Mouse (Mus musculus): Measurements from ENCODE around the gene Rps27rt. TPM values are rescaled to one million over a fixed set of nuclear protein-coding genes. Genes with fewer than 3 reads are reported as not detected.
"Not testable (repeated sequence)": the region's sequence is repeated elsewhere in the genome, so short reads cannot be mapped to it uniquely, and the experiment has no call there.

Gene Rps27rt
- 34.3 and 96.3 TPM in 2 replicates for total RNA-seq (2015; ENCODE audit: low replicate concordance)
- total RNA-seq (2017; ENCODE audit: low replicate concordance), result 27.0 and 44.2 TPM in 2 replicates

DNA sequence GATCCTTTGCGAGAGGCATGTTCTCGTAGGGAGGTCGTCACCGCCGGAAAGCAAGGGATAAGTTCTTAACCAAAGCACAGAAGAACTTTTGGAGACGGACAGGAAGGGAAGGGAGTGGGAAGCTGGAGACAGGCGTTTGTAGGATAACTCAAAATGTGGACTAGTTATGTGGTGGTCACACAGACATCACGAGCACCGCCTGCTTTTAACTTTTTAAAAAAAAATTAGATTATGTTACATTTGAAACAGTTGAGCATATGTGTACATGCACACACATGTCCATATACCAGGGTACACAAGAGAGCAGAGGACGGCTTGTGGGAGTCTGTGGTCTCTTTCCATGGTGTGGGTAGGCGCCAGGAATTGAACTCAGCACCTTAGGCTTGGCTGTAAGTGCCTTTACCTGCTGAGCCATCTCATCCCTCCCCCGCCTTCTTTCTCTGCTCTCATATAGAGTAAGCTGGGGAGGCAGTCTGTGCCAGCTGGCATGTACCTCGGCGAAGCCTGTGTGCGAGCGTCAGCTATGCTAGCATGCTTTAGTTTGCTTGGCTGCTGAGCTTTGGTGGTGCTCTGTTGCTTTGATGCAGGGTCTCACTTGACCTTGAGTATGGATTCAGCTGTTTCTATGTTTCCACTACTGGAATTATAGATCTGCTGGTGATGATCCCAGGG, at the start of gene Rps27rt:
Gene Rps27rt, minus strand, starts transcription at position 51 of the 672 bp plus-strand sequence.
- no peak for ATAC-seq (replicated peaks; ENCODE audit: low FRiP score, poor library complexity, severe bottlenecking)

DNA sequence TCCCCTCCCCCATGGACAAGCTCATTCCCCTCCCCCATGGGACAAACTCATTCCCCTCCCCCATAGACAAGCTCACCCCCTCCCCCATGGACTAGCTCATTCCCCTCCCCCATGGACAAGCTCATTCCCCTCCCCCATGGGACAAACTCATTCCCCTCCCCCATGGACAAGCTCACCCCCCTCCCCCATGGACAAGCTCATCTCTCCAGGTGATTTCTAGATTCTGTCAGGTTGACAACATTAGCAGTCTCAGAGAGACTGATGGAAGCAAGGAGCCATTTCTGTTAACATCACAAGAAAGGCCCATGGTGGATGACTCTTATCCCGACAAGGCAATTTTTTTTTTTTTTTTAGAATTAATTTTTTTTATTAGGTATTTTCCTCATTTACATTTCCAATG, 48.5 kb upstream of the Rps27rt start:
- not testable (repeated sequence) for ATAC-seq (replicated peaks; ENCODE audit: low FRiP score, poor library complexity, severe bottlenecking)

GRCm38 (mm10) chr9:115030581-115030980, 48.0 kb upstream of the Rps27rt start:
- no peak for ATAC-seq (replicated peaks; ENCODE audit: low FRiP score, poor library complexity, severe bottlenecking)

- no peak for ATAC-seq (replicated peaks; ENCODE audit: low FRiP score, poor library complexity, severe bottlenecking)
Observed at GRCm38 (mm10) chr9:115029307-115029706, 46.8 kb upstream of the Rps27rt start.

GRCm38 (mm10) chr9:115023708-115024383, 41.3 kb upstream of the Rps27rt start:
- ATAC-seq (replicated peaks; ENCODE audit: low FRiP score, poor library complexity, severe bottlenecking), result no peak

DNA sequence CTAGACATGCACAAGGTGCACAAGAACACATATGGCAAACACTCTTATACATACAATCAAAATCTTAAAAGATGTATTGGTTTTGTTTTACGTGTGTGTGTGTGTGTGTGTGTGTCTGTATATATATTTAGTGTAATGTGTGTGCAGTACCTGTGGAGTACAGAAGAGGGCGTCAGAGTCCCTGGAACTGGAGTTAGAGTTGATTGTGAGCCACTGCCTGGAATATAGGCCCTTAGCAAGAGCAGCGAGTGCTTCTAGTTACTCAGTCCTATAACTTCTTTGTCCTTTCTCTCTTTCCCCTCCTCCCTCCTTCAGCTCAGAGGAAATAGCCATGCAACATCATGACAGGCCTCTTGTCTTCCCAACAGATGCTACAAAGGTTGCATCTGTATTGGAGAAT, 40.6 kb upstream of the Rps27rt start:
- ATAC-seq (replicated peaks; ENCODE audit: low FRiP score, poor library complexity, severe bottlenecking), result no peak

GRCm38 (mm10) chr9:115021419-115021818, 38.9 kb upstream of the Rps27rt start:
- no peak for ATAC-seq (replicated peaks; ENCODE audit: low FRiP score, poor library complexity, severe bottlenecking)

DNA sequence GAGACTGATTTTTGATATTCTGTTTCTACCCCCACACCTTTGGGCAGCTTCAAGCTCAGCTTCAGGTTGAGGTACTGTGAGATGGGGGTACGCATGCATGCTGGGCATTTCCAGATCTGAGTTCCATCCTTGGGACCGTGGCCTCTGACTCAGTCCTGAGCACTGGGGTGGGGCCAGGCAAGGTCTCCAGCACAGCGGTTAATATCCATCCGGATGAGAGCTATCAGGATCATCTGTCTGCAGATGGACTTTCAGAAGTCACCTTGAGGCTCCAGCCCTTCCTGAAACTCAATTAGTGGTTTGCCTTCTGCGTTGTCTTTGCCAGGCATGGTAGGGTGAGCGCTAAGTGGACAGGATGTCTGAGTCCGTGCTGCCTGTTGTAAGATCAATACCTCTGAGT, 37.6 kb upstream of the Rps27rt start:
- ATAC-seq (replicated peaks; ENCODE audit: low FRiP score, poor library complexity, severe bottlenecking), result no peak

- no peak for ATAC-seq (replicated peaks; ENCODE audit: low FRiP score, poor library complexity, severe bottlenecking)
Observed at GRCm38 (mm10) chr9:115012367-115012766, 29.8 kb upstream of the Rps27rt start.

- ATAC-seq (replicated peaks; ENCODE audit: low FRiP score, poor library complexity, severe bottlenecking), result no peak
Observed at GRCm38 (mm10) chr9:115008194-115008593, 25.7 kb upstream of the Rps27rt start.

- ATAC-seq (replicated peaks; ENCODE audit: low FRiP score, poor library complexity, severe bottlenecking), result no peak
Observed at GRCm38 (mm10) chr9:115007776-115008175, 25.2 kb upstream of the Rps27rt start.

DNA sequence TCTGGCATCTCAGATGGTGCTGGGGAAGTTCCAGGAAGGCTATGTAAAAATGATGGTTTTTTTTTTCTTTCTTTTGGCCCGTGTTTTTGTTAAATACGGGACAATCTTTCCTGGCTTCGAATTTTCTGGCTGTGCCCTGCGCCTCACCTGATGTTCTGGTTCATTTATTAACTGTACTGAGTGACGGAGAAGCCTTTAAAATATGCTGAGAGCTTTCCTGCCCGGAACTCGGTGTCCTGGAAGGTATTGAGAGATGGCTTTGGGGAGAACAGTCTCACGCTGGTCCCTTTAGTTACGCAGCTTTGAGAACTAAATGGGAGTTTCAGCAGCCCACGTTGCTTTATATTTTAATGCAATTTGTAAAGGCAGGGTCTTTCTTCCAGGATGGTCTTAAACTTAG, 22.9 kb upstream of the Rps27rt start:
- no peak for ATAC-seq (replicated peaks; ENCODE audit: low FRiP score, poor library complexity, severe bottlenecking)

GRCm38 (mm10) chr9:114999771-115000146, 17.2 kb upstream of the Rps27rt start:
- no peak for ATAC-seq (replicated peaks; ENCODE audit: low FRiP score, poor library complexity, severe bottlenecking)

DNA sequence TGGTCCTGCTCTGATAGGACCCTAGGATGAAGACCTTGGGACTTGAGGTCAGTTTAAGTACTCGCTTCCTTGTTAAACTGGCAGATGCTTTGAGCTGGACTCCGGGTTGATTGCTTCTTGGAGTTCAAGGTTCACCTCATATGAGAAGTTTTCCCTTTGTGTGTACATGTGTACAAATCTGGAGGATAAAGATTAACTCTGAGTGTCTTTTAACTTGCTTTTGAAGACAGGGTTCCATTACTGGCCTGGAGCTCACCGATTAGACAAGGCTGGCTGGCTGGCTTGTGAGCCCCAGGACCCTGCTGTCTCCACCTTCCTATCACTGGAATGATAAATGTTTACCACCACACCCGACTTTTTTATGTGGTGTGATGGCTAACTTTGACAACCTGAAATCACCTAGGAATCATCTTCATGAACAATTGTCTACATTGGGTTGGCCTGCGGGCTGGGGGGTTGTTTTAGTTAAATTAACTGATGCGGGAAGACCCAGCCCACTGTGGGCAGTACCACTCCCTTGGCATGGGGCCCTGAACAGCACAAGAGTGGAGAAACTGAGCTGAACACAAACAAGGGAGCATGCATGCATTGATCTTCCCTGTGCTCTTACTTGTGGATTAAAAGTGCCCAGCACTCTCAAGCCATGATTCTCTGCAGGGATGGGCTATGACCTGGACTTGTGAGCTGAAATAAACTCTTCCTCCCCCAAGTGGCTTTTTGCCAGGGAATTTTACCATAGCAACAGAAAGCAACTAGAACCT, 16.7 kb upstream of the Rps27rt start:
- no peak for ATAC-seq (replicated peaks; ENCODE audit: low FRiP score, poor library complexity, severe bottlenecking)

DNA sequence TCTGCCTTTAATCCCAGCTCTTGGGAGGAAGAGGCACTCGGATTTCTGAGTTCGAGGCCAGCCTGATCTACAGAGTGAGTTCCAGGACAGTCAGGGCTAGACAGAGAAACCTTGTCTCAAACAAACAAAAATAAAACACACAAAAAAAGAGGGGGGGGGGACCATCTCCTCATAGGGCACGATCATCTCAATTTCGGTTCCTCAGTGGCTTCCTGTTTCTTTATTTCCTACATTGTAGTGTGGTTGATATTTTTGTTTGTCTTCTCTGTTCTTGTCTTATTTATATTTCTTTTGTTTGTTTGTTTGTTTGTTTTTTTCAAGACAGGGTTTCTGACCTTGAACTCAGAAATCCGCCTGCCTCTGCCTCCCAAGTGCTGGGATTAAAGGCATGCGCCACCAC, 13.9 kb upstream of the Rps27rt start:
- ATAC-seq (replicated peaks; ENCODE audit: low FRiP score, poor library complexity, severe bottlenecking), result no peak

GRCm38 (mm10) chr9:114995716-114996115, 13.2 kb upstream of the Rps27rt start:
- ATAC-seq (replicated peaks; ENCODE audit: low FRiP score, poor library complexity, severe bottlenecking), result no peak

- no peak for ATAC-seq (replicated peaks; ENCODE audit: low FRiP score, poor library complexity, severe bottlenecking)
Observed at GRCm38 (mm10) chr9:114995250-114995649, 12.7 kb upstream of the Rps27rt start.

DNA sequence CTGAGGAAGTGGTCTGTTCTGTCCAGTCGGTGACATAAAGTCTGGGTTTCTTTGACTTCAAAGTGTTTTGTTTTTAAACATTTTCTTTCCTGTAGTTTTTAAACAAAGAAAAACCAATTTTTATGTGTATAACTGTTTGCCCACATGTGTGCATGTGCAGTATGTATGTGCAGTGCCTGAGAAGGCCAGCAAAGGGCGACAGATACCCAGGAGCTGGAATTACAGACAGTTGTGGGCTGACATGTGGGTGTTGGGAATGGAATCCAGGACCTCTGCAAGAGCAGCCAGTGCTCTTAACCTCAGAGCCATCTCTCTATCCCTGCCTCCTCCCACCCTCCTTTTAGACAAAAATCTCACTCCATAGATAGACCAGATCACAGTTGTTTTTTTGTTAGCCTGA, 10.0 kb upstream of the Rps27rt start:
- ATAC-seq (replicated peaks; ENCODE audit: low FRiP score, poor library complexity, severe bottlenecking), result no peak

DNA sequence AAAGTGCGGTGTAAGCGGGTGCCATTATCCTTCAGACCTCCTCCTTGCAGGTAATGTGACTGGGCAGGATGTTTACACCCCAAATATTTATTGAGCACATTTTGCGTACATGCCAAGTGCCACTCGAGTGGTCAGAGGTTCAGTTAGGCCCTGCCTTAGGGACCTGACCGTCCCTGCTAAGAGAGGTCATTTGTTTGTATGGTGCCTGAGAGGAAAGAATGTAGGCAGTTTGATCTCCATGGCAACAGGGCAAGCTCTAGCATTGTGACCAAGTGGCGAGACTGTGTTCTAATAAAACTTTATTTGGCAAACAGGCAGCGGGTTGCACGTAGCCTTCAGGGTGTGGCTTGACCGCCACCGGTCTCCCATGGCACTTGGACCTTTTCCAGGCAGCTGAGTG, 7.9 kb upstream of the Rps27rt start:
- no peak for ATAC-seq (replicated peaks; ENCODE audit: low FRiP score, poor library complexity, severe bottlenecking)

- no peak for ATAC-seq (replicated peaks; ENCODE audit: low FRiP score, poor library complexity, severe bottlenecking)
Observed at GRCm38 (mm10) chr9:114988610-114989327, 6.2 kb upstream of the Rps27rt start.

Data from erythroblast, adult 5-6 weeks (primary cell).